8 mouse cellular contexts compared by ENCODE assay signal in genomic region chr10:31606981-31607867, GRCm38 (mm10). TPM values are rescaled to one million over a fixed set of nuclear protein-coding genes. Genes with fewer than 3 reads are reported as not detected.
DNase-seq lines count a peak whose midpoint lies in the region; ATAC-seq and TF ChIP-seq lines count a peak whose summit lies in the region.

No protein-coding gene starts in this region.

- no peak for ATAC-seq in embryonic facial prominence, embryonic 14.5 days (ENCODE audit: low read depth)
- ATAC-seq in hindbrain, embryonic 12.5 days (ENCODE audit: low FRiP score): no peak
- ATAC-seq in liver, embryonic 16.5 days (ENCODE audit: low read depth): no peak
- no peak for ATAC-seq in neural tube, embryonic 14.5 days (ENCODE audit: low read depth)

- H3K27ac ChIP-seq in layer of hippocampus, adult 2 months: peak overlapping the region; percentile 85; the same call in 1 of the 2 replicates
- H3K27ac ChIP-seq in embryonic facial prominence, embryonic 14.5 days (replicated peaks; ENCODE audit: low read depth, low read length): peak overlapping the region; percentile 85
- 0 out of 2 replicates have a peak overlapping the region, but pooled peaks have one; percentile 23 for H3K27ac ChIP-seq in hindbrain, embryonic 12.5 days
- H3K27ac ChIP-seq in liver, embryonic 16.5 days (ENCODE audit: low read length): no peak overlapping the region
- H3K27ac ChIP-seq in neural tube, embryonic 14.5 days (ENCODE audit: low read depth, low read length): 0 out of 2 replicates have a peak overlapping the region, but pooled peaks have one; percentile 28

- H3K9ac ChIP-seq in embryonic facial prominence, embryonic 14.5 days (ENCODE audit: low read depth, low read length): peak overlapping the region; percentile 96
- H3K9ac ChIP-seq in hindbrain, embryonic 12.5 days: peak overlapping the region; percentile 96
- no peak overlapping the region for H3K9ac ChIP-seq in liver, embryonic 16.5 days (ENCODE audit: low read depth, low read length)
- H3K9ac ChIP-seq in neural tube, embryonic 14.5 days (replicated peaks; ENCODE audit: low read depth, low read length): peak overlapping the region; percentile 99; the same call in 1 of the 2 replicates

- WGBS in embryonic facial prominence, embryonic 14.5 days: 7% methylated on average over 11 of the region's 11 CpGs
- WGBS in hindbrain, embryonic 12.5 days: 23% methylated on average over 11 of the region's 11 CpGs
- WGBS in liver, embryonic 16.5 days (ENCODE audit: insufficient replicate concordance): 24% methylated on average over 11 of the region's 11 CpGs
- 14% methylated on average over 11 of the region's 11 CpGs for WGBS in neural tube, embryonic 14.5 days

- TF ChIP-seq CTCF in layer of hippocampus, adult 2 months (conservative IDR thresholded peaks at IDR 0.05): no peak

- peaks cover 19% of the 10 kb centered on the region for H3K4me1 ChIP-seq in embryonic facial prominence, embryonic 14.5 days (ENCODE audit: control insufficient read depth, insufficient read depth, low read length)
- H3K4me1 ChIP-seq in hindbrain, embryonic 12.5 days: peaks cover 21% of the 10 kb centered on the region
- H3K4me1 ChIP-seq in liver, embryonic 16.5 days (ENCODE audit: control insufficient read depth, low read depth, low read length): no peaks in the 10 kb centered on the region
- peaks cover 23% of the 10 kb centered on the region for H3K4me1 ChIP-seq in neural tube, embryonic 14.5 days (ENCODE audit: control insufficient read depth, insufficient read depth, low read length)

- no peaks in the 10 kb centered on the region for H3K9me3 ChIP-seq in embryonic facial prominence, embryonic 14.5 days (ENCODE audit: control insufficient read depth, low read length)
- no peaks in the 10 kb centered on the region for H3K9me3 ChIP-seq in hindbrain, embryonic 12.5 days (replicated peaks)
- no peaks in the 10 kb centered on the region for H3K9me3 ChIP-seq in liver, embryonic 16.5 days (replicated peaks; ENCODE audit: control insufficient read depth, low read length)
- no peaks in the 10 kb centered on the region for H3K9me3 ChIP-seq in neural tube, embryonic 14.5 days (ENCODE audit: control insufficient read depth, low read length)

- H3K36me3 ChIP-seq in embryonic facial prominence, embryonic 14.5 days (ENCODE audit: control insufficient read depth, insufficient read depth, low read length): 0 out of 2 replicates have a peak, but pooled peaks cover 4% of the 10 kb centered on the region
- H3K36me3 ChIP-seq in hindbrain, embryonic 12.5 days: no peaks in the 10 kb centered on the region
- no peaks in the 10 kb centered on the region for H3K36me3 ChIP-seq in liver, embryonic 16.5 days (ENCODE audit: control insufficient read depth, insufficient read depth)
- no peaks in the 10 kb centered on the region for H3K36me3 ChIP-seq in neural tube, embryonic 14.5 days (ENCODE audit: control insufficient read depth, insufficient read depth, low read length)

- no peak for DNase-seq in layer of hippocampus, adult 2 months (ENCODE audit: low spot score in 2 of 2)
- no peak for DNase-seq in layer of hippocampus, adult 9-10 months (ENCODE audit: low spot score)
- DNase-seq in embryonic facial prominence, embryonic 14.5 days (ENCODE audit: low spot score): peak; percentile 53
- DNase-seq in right cerebral cortex, postnatal 4 days: no peak
- no peak for DNase-seq in thymus, postnatal 14 days

- H3K4me3 ChIP-seq in layer of hippocampus, adult 2 months: peak overlapping the region; percentile 78
- peak overlapping the region; percentile 86 for H3K4me3 ChIP-seq in embryonic facial prominence, embryonic 14.5 days (ENCODE audit: low read depth, low read length)
- peak overlapping the region; percentile 86 for H3K4me3 ChIP-seq in hindbrain, embryonic 12.5 days
- no peak overlapping the region; the same call in 1 of the 2 replicates for H3K4me3 ChIP-seq in liver, embryonic 16.5 days (ENCODE audit: low read depth, low read length)
- H3K4me3 ChIP-seq in neural tube, embryonic 14.5 days (ENCODE audit: low read depth, low read length): peak overlapping the region; percentile 84

- H3K4me2 ChIP-seq in embryonic facial prominence, embryonic 14.5 days (ENCODE audit: low read depth, low read length): peak overlapping the region; percentile 84
- H3K4me2 ChIP-seq in hindbrain, embryonic 12.5 days (replicated peaks): peak overlapping the region; percentile 80
- peak overlapping the region; percentile 61 for H3K4me2 ChIP-seq in liver, embryonic 16.5 days (ENCODE audit: low read depth, low read length)
- H3K4me2 ChIP-seq in neural tube, embryonic 14.5 days (ENCODE audit: low read depth, low read length): peak overlapping the region; percentile 89

- no peaks in the 10 kb centered on the region for H3K27me3 ChIP-seq in embryonic facial prominence, embryonic 14.5 days (replicated peaks; ENCODE audit: control insufficient read depth, insufficient read depth, low read length)
- H3K27me3 ChIP-seq in hindbrain, embryonic 12.5 days: 0 out of 2 replicates have a peak, but pooled peaks cover 2% of the 10 kb centered on the region
- H3K27me3 ChIP-seq in liver, embryonic 16.5 days (ENCODE audit: control insufficient read depth, insufficient read depth, low read depth, low read length): peaks cover 20% of the 10 kb centered on the region
- no peaks in the 10 kb centered on the region; the same call in 1 of the 2 replicates for H3K27me3 ChIP-seq in neural tube, embryonic 14.5 days (ENCODE audit: control insufficient read depth, insufficient read depth, low read length)

RNA-seq across cellular contexts. Expression of gene Rnf217, which starts 1.8 kb away (rescaled TPM):
- total RNA-seq in layer of hippocampus, adult 2 months (2021): 1 to 10 TPM; 6.7 to 6.9 TPM
- polyA plus RNA-seq in embryonic facial prominence, embryonic 14.5 days (2014; fragmentation: Nextera tagmentation; extraction: Ambion mirVana): 3.3 and 3.8 TPM in 2 replicates
- 2.3 and 2.4 TPM in 2 replicates for polyA plus RNA-seq in hindbrain, embryonic 12.5 days (2016; fragmentation: Nextera tagmentation; extraction: Ambion mirVana)
- polyA plus RNA-seq in liver, embryonic 16.5 days (2015; fragmentation: Nextera tagmentation; extraction: Ambion mirVana): 0.15 TPM in 2 replicates
- polyA plus RNA-seq in neural tube, embryonic 14.5 days (2014; fragmentation: Nextera tagmentation; extraction: Ambion mirVana): 3.4 and 4.2 TPM in 2 replicates
